Mouse (Mus musculus) CH12.LX (cell line): ENCODE measurements around the gene Vmn2r65. TPM values are rescaled to one million over a fixed set of nuclear protein-coding genes. Genes with fewer than 3 reads are reported as not detected.

ENCODE experiments used
- DNase-seq: peaks from one replicate; pipeline ENCODE4 v3.0.0-alpha.2; 2013; ENCODE audit errors: extremely low read depth
- H3K27ac ChIP-seq: 2 replicates; pipeline ENCODE4 v1.5.1; 2012; ENCODE audit warnings: low read depth, mild to moderate bottlenecking, control low read depth, moderate library complexity; ENCODE audit not compliant: insufficient read depth
- H3K27me3 ChIP-seq: replicated peaks from 2 replicates; pipeline ENCODE3; 2012; ENCODE audit warnings: inconsistent platforms
- H3K36me3 ChIP-seq, 2 experiments: replicated peaks in 1 of 2; 2 replicates each; pipeline versions ENCODE3 to v1.6.1; 2012; ENCODE audit warnings: inconsistent platforms in 1 of 2, low read length in 1 of 2, mild to moderate bottlenecking in 1 of 2, mixed read lengths in 1 of 2, moderate library complexity in 1 of 2; ENCODE audit not compliant: control insufficient read depth in 1 of 2, insufficient read depth in 1 of 2
- H3K4me1 ChIP-seq, 2 experiments: 2 replicates each; pipeline ENCODE4 v1.6.1; 2012; ENCODE audit warnings: inconsistent platforms in 1 of 2, moderate library complexity in 1 of 2; ENCODE audit not compliant: insufficient read depth in 2 of 2, control insufficient read depth in 1 of 2
- H3K4me2 ChIP-seq: 2 replicates; pipeline ENCODE4 v1.6.1; 2012; ENCODE audit warnings: low read depth, mild to moderate bottlenecking, control low read depth; ENCODE audit not compliant: poor library complexity, insufficient read depth, severe bottlenecking
- H3K4me3 ChIP-seq, 3 experiments: fragments of 150-350 bp in 1 of 3; sonication (generic) in 1 of 3; replicated peaks in 1 of 3; 2 replicates each; pipeline versions ENCODE3 to v1.5.1; 2011 to 2012; ENCODE audit warnings: low read depth in 2 of 3, low read length in 2 of 3, mild to moderate bottlenecking in 2 of 3, moderate library complexity in 2 of 3, control low read depth in 1 of 3, improper control_type of control experiment in 1 of 3, inconsistent platforms in 1 of 3, mixed read lengths in 1 of 3; ENCODE audit not compliant: poor library complexity in 1 of 3
- H3K79me2 ChIP-seq: replicated peaks from 2 replicates; pipeline ENCODE4 v1.6.1; 2012; ENCODE audit warnings: mild to moderate bottlenecking, moderate library complexity; ENCODE audit not compliant: control insufficient read depth, poor library complexity, insufficient read depth, severe bottlenecking; ENCODE audit errors: extremely low read depth
- H3K9ac ChIP-seq: 2 replicates; pipeline ENCODE4 v1.6.1; 2012; ENCODE audit warnings: low read depth, mild to moderate bottlenecking, control low read depth, moderate library complexity; ENCODE audit not compliant: insufficient read depth
- H3K9me3 ChIP-seq: replicated peaks from 2 replicates; pipeline ENCODE3; 2012; ENCODE audit warnings: low read length, inconsistent platforms, mixed read lengths
- EP300 ChIP-seq: IDR thresholded peaks from 2 replicates; pipeline ENCODE4 v1.6.1; 2011; ENCODE audit warnings: low read length, improper control_type of control experiment
- ETS1 ChIP-seq: conservative IDR thresholded peaks from 2 replicates; pipeline ENCODE4 v1.6.1; 2012; ENCODE audit warnings: low read depth, mild to moderate bottlenecking, inconsistent platforms, low read length, improper control_type of control experiment, moderate library complexity
- IRF4 ChIP-seq: IDR thresholded peaks from 2 replicates; pipeline ENCODE4 v1.6.1; 2014; ENCODE audit warnings: low read depth, mild to moderate bottlenecking, inconsistent platforms, low read length, improper control_type of control experiment
- JUN ChIP-seq: IDR thresholded peaks from 2 replicates; pipeline ENCODE4 v1.6.1; 2011; ENCODE audit warnings: low read depth, mild to moderate bottlenecking, low read length, improper control_type of control experiment, moderate library complexity; ENCODE audit not compliant: insufficient read depth
- JUND ChIP-seq: conservative IDR thresholded peaks from 2 replicates; pipeline ENCODE4 v1.6.1; 2011; ENCODE audit warnings: low read depth, low read length, improper control_type of control experiment
- MEF2A ChIP-seq: IDR thresholded peaks from 2 replicates; pipeline ENCODE4 v1.6.1; 2014; ENCODE audit warnings: low read depth, mild to moderate bottlenecking, inconsistent platforms, low read length, improper control_type of control experiment, borderline replicate concordance
- ZC3H11A ChIP-seq: IDR thresholded peaks from 2 replicates; pipeline ENCODE4 v1.6.1; 2012; ENCODE audit warnings: low read depth, mild to moderate bottlenecking, inconsistent platforms, low read length, improper control_type of control experiment
- dilution Hi-C: fragments of 300-500 bp; cut with MboI; formaldehyde crosslinking; loops from 2 replicates; pipeline ENCODE4 v1.14.3; 2020; ENCODE audit warnings: low sequenced_read_pairs; ENCODE audit not compliant: extremely low pct_unique_long_range_greater_than_20kb, extremely low pct_ligation_motif_present
- in situ Hi-C: fragments of 300-500 bp; cut with MboI; formaldehyde crosslinking; loops from 3 replicates; pipeline ENCODE4 v1.14.3; 2019; ENCODE audit warnings: low sequenced_read_pairs, low pct_ligation_motif_present, low pct_unique_long_range_greater_than_20kb, mixed read lengths
- polyA plus RNA-seq: library from polyadenylated mRNA; unstranded; fragments of >175 nt; gene quantifications from 2 replicates; pipeline ENCODE4 v1.2.1, GENCODE M21; 2012; ENCODE audit warnings: low read depth; ENCODE audit not compliant: insufficient read length
- total RNA-seq, 2 experiments: library from RNA; depleted of rRNA; stranded (reverse); fragments of 300-350 nt in 1 of 2; fragments of >200 nt in 1 of 2; gene quantifications; 2 replicates each; pipeline ENCODE4 v1.2.3; 2012 to 2014

Vmn2r65 gene
- total and polyA plus RNA-seq, 3 experiments, result not detected

DNA sequence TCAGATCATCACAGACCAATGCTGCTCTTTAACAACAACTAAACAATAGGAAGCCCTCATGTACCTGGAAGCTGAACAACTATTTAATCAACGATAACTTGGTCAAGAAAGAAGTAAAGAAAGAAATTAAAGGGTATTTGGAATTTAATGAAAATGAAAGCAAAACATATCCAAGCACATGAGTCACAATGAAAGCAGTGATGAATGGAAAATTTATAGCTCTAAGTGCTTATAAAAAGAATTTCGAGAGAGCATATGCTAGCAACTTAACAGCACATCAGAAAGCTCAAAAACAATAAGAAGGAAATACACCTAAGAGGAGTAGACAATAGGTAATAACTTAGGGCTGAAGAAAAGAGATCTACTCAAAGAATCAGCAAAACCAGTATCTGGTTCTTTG, 32.8 kb upstream of the Vmn2r65 start:
- peak; percentile 16 for DNase-seq
- peaks cover 6 to 19% of the 10 kb centered on the region in 2 experiments; a peak in 2 of 4 replicates for H3K4me1 ChIP-seq
- no peak overlapping the region for H3K4me3 ChIP-seq
- no peak overlapping the region for H3K4me2 ChIP-seq
- in situ Hi-C loops, result no loop called here
- TF ChIP-seq JUN (peak; percentile 32; the same call in 1 of the 2 replicates), MEF2A (no peak), EP300 (peak; percentile 56), ZC3H11A (no peak), JUND (peak; percentile 59; the same call in 1 of the 2 replicates), ETS1 (no peak; the same call in 1 of the 2 replicates), IRF4 (peak; percentile 78)
- H3K79me2 ChIP-seq, result no peaks in the 10 kb centered on the region
- no peaks in the 10 kb centered on the region for H3K27me3 ChIP-seq
- H3K27ac ChIP-seq, result no peak overlapping the region
- no peak overlapping the region for H3K9ac ChIP-seq
- dilution Hi-C loops, result no loop called here
- H3K9me3 ChIP-seq, result no peaks in the 10 kb centered on the region
- no peaks in the 10 kb centered on the region for H3K36me3 ChIP-seq

Other genes starting within 250 kb of the Vmn2r65 start
- not detected in 2 replicates for gene Olfr291, start 110.6 kb downstream of the Vmn2r65 start, total RNA-seq (2012; rRNA removed)
- not detected in 2 replicates for gene Olfr291, start 110.6 kb downstream of the Vmn2r65 start, total RNA-seq (2014; rRNA removed)
- gene Olfr291, start 110.6 kb downstream of the Vmn2r65 start, polyA plus RNA-seq, result not detected in 2 replicates
- gene Vmn2r66, start 48.2 kb upstream of the Vmn2r65 start, total RNA-seq (2012; rRNA removed), result not detected in 2 replicates
- not detected in 2 replicates for gene Vmn2r66, start 48.2 kb upstream of the Vmn2r65 start, total RNA-seq (2014; rRNA removed)
- 0.01 TPM in 1 of 2 replicates, not detected in the other for gene Vmn2r66, start 48.2 kb upstream of the Vmn2r65 start, polyA plus RNA-seq
- gene Vmn2r67, start 191.9 kb upstream of the Vmn2r65 start, total RNA-seq (2012; rRNA removed), result not detected in 2 replicates
- not detected in 2 replicates for gene Vmn2r67, start 191.9 kb upstream of the Vmn2r65 start, total RNA-seq (2014; rRNA removed)
- gene Vmn2r67, start 191.9 kb upstream of the Vmn2r65 start, polyA plus RNA-seq, result not detected in 2 replicates